Mouse (Mus musculus): ENCODE results near the gene Sc5d. TPM values are rescaled to one million over a fixed set of nuclear protein-coding genes. Genes with fewer than 3 reads are reported as not detected.

Gene Sc5d
- polyA plus RNA-seq (2012; rRNA removed; ENCODE audit: low replicate concordance): 23.2 and 34.4 TPM in 2 replicates

GRCm38 (mm10) chr9:42264145-42264544 is at the start of gene Sc5d:
Gene Sc5d, minus strand, starts transcription at chr9:42264256.

Other genes with a start within 250 kb of the Sc5d start
- gene Sorl1, start 140.0 kb downstream of the Sc5d start, polyA plus RNA-seq (2012; rRNA removed; ENCODE audit: low replicate concordance): 6.0 and 15.6 TPM in 2 replicates
- 0.01 TPM in 1 of 2 replicates, not detected in the other for gene Tecta, start 135.7 kb upstream of the Sc5d start, polyA plus RNA-seq (2012; rRNA removed; ENCODE audit: low replicate concordance)
- gene Tbcel, start 243.6 kb upstream of the Sc5d start, polyA plus RNA-seq (2012; rRNA removed; ENCODE audit: low replicate concordance): 2.9 and 3.9 TPM in 2 replicates

Measured in duodenum, adult 2 months (tissue).